Comparison of ENCODE assay signal across 8 mouse cellular contexts in genomic region chr10:20311918-20312735, GRCm38 (mm10). TPM values are rescaled to one million over a fixed set of nuclear protein-coding genes. Genes with fewer than 3 reads are reported as not detected.
DNase-seq lines count a peak whose midpoint lies in the region; ATAC-seq and TF ChIP-seq lines count a peak whose summit lies in the region.

Gene Bclaf1 (plus strand): TSS chr10:20312469.

- TF ChIP-seq CTCF in bone marrow, adult 2 months (IDR thresholded peaks at IDR 0.05; ENCODE audit: control insufficient read depth, insufficient read depth, low read length): peak; percentile 4; the same call in 1 of the 2 replicates
- peak; percentile 19; the same call in 1 of the 2 replicates for TF ChIP-seq CTCF in midbrain, postnatal 0 days (IDR thresholded peaks at IDR 0.05)

- peak within 1 kb of the TSS; percentile 97 for H3K9ac ChIP-seq in embryonic facial prominence, embryonic 15.5 days
- H3K9ac ChIP-seq in limb, embryonic 14.5 days (ENCODE audit: low read depth, low read length, severe bottlenecking): peak within 1 kb of the TSS; percentile 96
- H3K9ac ChIP-seq in midbrain, postnatal 0 days (replicated peaks; ENCODE audit: low read length, poor library complexity, severe bottlenecking): peak within 1 kb of the TSS; percentile 98

- peak within 1 kb of the TSS; percentile 94 for H3K4me3 ChIP-seq in bone marrow, adult 2 months (replicated peaks; ENCODE audit: control insufficient read depth, low read depth, low read length)
- H3K4me3 ChIP-seq in embryonic facial prominence, embryonic 15.5 days (replicated peaks): peak within 1 kb of the TSS; percentile 78
- H3K4me3 ChIP-seq in limb, embryonic 14.5 days (replicated peaks; ENCODE audit: low read length): peak within 1 kb of the TSS; percentile 85
- H3K4me3 ChIP-seq in midbrain, postnatal 0 days (ENCODE audit: low read depth, low read length): peak within 1 kb of the TSS; percentile 78

- no peaks in the 10 kb centered on the region for H3K27me3 ChIP-seq in embryonic facial prominence, embryonic 15.5 days
- no peaks in the 10 kb centered on the region for H3K27me3 ChIP-seq in limb, embryonic 14.5 days (ENCODE audit: control insufficient read depth, insufficient read depth, low read length)
- H3K27me3 ChIP-seq in midbrain, postnatal 0 days (ENCODE audit: insufficient read depth, low read length): no peaks in the 10 kb centered on the region

- peak; percentile 92 for TF ChIP-seq POLR2A in bone marrow, adult 2 months (IDR thresholded peaks at IDR 0.05; ENCODE audit: borderline replicate concordance, control insufficient read depth, low read depth, low read length)
- TF ChIP-seq POLR2A in limb, embryonic 14.5 days (IDR thresholded peaks at IDR 0.05; ENCODE audit: borderline replicate concordance, extremely low read depth, insufficient read depth, insufficient read length): peak; percentile 71; the same call in 1 of the 2 replicates

- under 1% methylated on average over 84 of the region's 84 CpGs for WGBS in bone marrow, adult 2 months
- WGBS in embryonic facial prominence, embryonic 15.5 days: under 1% methylated on average over 84 of the region's 84 CpGs
- WGBS in limb, embryonic 14.5 days: 1% methylated on average over 67 of the region's 84 CpGs
- under 1% methylated on average over 81 of the region's 84 CpGs for WGBS in midbrain, postnatal 0 days

- peak; percentile 99 for ATAC-seq in embryonic facial prominence, embryonic 15.5 days (ENCODE audit: insufficient number of reproducible peaks, low FRiP score, low TSS enrichment, low read depth)
- peak; percentile 98 for ATAC-seq in limb, embryonic 14.5 days (ENCODE audit: low FRiP score, low read depth)
- ATAC-seq in midbrain, postnatal 0 days (ENCODE audit: low FRiP score): peak; percentile 99

- DNase-seq in 416B (ENCODE audit: low read depth): peak; percentile 99
- DNase-seq in heart, adult 8-10 months (ENCODE audit: low spot score): peak; percentile 99
- peak; percentile 100 for DNase-seq in kidney, adult 9 months
- DNase-seq in limb, embryonic 14.5 days (ENCODE audit: low spot score): peak; percentile 100
- DNase-seq in midbrain, postnatal 0 days (ENCODE audit: low spot score): peak; percentile 100
- DNase-seq in spleen, postnatal 14 days (ENCODE audit: low spot score in 2 of 2): peak; percentile 100

- H3K4me2 ChIP-seq in embryonic facial prominence, embryonic 15.5 days (replicated peaks): peak within 1 kb of the TSS; percentile 66
- H3K4me2 ChIP-seq in limb, embryonic 14.5 days (replicated peaks; ENCODE audit: low read depth, low read length, severe bottlenecking): peak within 1 kb of the TSS; percentile 82
- peak within 1 kb of the TSS; percentile 80 for H3K4me2 ChIP-seq in midbrain, postnatal 0 days (ENCODE audit: low read depth, low read length, poor library complexity, severe bottlenecking)

- H3K27ac ChIP-seq in bone marrow, adult 2 months (ENCODE audit: control insufficient read depth, insufficient read depth, low read depth, low read length, poor library complexity): peak within 1 kb of the TSS; percentile 99
- H3K27ac ChIP-seq in embryonic facial prominence, embryonic 15.5 days (replicated peaks): peak within 1 kb of the TSS; percentile 100
- H3K27ac ChIP-seq in limb, embryonic 14.5 days (replicated peaks; ENCODE audit: low read depth, low read length): peak within 1 kb of the TSS; percentile 99
- H3K27ac ChIP-seq in midbrain, postnatal 0 days (ENCODE audit: low read depth, low read length): peak within 1 kb of the TSS; percentile 100

- H3K4me1 ChIP-seq in bone marrow, adult 2 months (ENCODE audit: control insufficient read depth, insufficient read depth, low read length): no peaks in the 10 kb centered on the region; the same call in 1 of the 2 replicates
- H3K4me1 ChIP-seq in embryonic facial prominence, embryonic 15.5 days: peaks cover 17% of the 10 kb centered on the region; the same call in 1 of the 2 replicates
- peaks cover 16% of the 10 kb centered on the region for H3K4me1 ChIP-seq in limb, embryonic 14.5 days (ENCODE audit: control insufficient read depth, insufficient read depth, low read length)
- no peaks in the 10 kb centered on the region for H3K4me1 ChIP-seq in midbrain, postnatal 0 days (ENCODE audit: insufficient read depth, low read length)

- no peaks in the 10 kb centered on the region for H3K36me3 ChIP-seq in embryonic facial prominence, embryonic 15.5 days
- H3K36me3 ChIP-seq in limb, embryonic 14.5 days (ENCODE audit: control insufficient read depth, insufficient read depth, low read length): 0 out of 2 replicates have a peak, but pooled peaks cover 2% of the 10 kb centered on the region
- H3K36me3 ChIP-seq in midbrain, postnatal 0 days (ENCODE audit: insufficient read depth, low read length): no peaks in the 10 kb centered on the region

- no peaks in the 10 kb centered on the region for H3K9me3 ChIP-seq in embryonic facial prominence, embryonic 15.5 days (replicated peaks)
- no peaks in the 10 kb centered on the region for H3K9me3 ChIP-seq in limb, embryonic 14.5 days (ENCODE audit: control insufficient read depth, low read length)
- no peaks in the 10 kb centered on the region for H3K9me3 ChIP-seq in midbrain, postnatal 0 days (ENCODE audit: low read length)

RNA-seq across cellular contexts. Expression of gene Bclaf1, which starts in this region (rescaled TPM):
- polyA plus RNA-seq in bone marrow, adult 2 months (2011; ENCODE audit: insufficient read depth, insufficient read length, low replicate concordance, missing spikeins): 153 and 239 TPM in 2 replicates
- polyA plus RNA-seq in embryonic facial prominence, embryonic 15.5 days (2015; fragmentation: Nextera tagmentation; extraction: Ambion mirVana): 107 and 114 TPM in 2 replicates
- total RNA-seq in heart, adult 8-10 months (2022): 10 to 100 TPM; 44.7 to 58.2 (median 51.9) TPM
- polyA plus RNA-seq in limb, embryonic 14.5 days (2012; rRNA removed): 66.3 and 88.4 TPM in 2 replicates
- polyA plus RNA-seq in limb, embryonic 14.5 days (2014; fragmentation: Nextera tagmentation; extraction: Ambion mirVana): 129 and 132 TPM in 2 replicates
- total RNA-seq in midbrain, postnatal 0 days (2014; rRNA removed): 91.1 and 137 TPM in 2 replicates
- polyA plus RNA-seq in midbrain, postnatal 0 days (2015; fragmentation: Nextera tagmentation; extraction: Ambion mirVana): 84.8 and 101 TPM in 2 replicates

Comparison
In these comparisons a context has a peak if more than half of its experiments do, and no peak if none do; other contexts are left out.
1. Peak in every context shown above with its lines: DNase-seq, ATAC-seq, H3K4me3 ChIP-seq and H3K27ac ChIP-seq.